Mouse (Mus musculus) left cerebral cortex, adult 11 months (tissue): Measurements from ENCODE around the gene Pip5k1a.
"Not testable (repeated sequence)": the region's sequence is repeated elsewhere in the genome, so short reads cannot be mapped to it uniquely, and the experiment has no call there.

Experiments used
- DNase-seq: peaks from one replicate; pipeline ENCODE4 v3.0.0; 2022; ENCODE audit warnings: low spot score

Gene Pip5k1a

GRCm38 (mm10) chr3:95042166-95042837 is 64.4 kb downstream of the Pip5k1a start, which contains the start of gene Psmd4:
Gene Psmd4, minus strand, starts transcription at chr3:95042614.
- peak; percentile 97 for DNase-seq

- DNase-seq, result no peak
Observed at GRCm38 (mm10) chr3:95041625-95042024, 65.1 kb downstream of the Pip5k1a start.

- DNase-seq, result no peak
Observed at GRCm38 (mm10) chr3:95029953-95030352, 76.8 kb downstream of the Pip5k1a start.

DNA sequence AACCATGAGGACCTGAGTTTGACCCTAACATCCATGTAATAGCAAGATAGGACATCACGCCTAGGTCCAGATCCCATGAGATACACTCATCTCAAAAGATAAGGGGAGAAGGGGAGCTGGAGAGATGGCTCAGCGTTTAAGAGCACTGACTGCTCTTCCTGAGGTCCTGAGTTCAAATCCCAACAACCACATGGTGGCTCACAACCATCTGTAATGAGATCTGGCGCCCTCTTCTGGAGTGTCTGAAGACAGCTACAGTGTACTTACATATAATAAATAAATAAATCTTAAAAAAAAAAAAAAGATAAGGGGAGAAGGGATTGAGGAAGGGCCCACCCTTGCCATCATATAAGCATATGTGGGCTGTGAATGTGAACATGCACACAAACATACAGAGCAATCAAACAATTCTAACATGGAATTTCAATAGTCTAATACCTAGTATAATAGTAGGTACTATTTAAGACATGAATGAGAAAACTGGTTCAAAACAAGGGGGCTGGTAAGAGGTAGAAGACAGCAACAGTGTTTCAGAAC is 77.4 kb downstream of the Pip5k1a start:
- not testable (repeated sequence) for DNase-seq

DNA sequence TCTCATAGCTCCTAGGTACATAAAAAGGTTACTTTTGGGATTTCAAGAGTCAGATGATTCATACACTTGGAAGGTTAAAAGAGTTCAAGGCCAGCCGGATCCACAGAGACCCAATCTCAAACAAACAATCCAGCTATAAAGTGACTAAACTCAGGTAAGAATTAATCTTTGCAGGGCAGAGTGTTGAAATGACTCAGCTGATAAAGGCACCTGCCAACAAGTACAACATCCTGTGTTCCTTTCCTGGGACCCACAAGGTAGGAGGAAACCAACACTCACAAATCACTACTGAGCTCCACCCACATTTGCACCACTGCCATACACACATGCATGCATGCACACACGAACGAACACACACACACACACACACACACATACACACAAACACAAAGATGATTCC is 78.1 kb downstream of the Pip5k1a start:
- DNase-seq, result no peak

DNA sequence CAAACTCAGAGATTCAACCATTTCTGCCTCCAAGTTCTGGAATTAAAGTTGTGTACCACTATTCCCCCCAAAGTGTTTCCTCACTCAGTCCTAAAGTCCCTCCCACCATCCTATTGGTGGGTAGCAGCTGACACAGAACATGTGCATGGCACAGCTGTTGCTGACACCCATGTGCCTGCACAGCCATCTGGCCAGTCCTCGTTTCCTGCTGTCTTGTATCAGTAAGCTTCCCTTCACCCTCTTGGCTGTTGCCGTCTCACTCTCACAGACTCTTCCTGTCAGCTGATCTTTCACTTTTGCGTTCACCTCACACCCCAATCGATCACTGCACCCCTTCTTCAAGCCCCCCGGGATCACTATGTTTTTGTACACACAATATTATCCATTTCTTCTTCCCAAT is 79.0 kb downstream of the Pip5k1a start:
- DNase-seq, result no peak

DNA sequence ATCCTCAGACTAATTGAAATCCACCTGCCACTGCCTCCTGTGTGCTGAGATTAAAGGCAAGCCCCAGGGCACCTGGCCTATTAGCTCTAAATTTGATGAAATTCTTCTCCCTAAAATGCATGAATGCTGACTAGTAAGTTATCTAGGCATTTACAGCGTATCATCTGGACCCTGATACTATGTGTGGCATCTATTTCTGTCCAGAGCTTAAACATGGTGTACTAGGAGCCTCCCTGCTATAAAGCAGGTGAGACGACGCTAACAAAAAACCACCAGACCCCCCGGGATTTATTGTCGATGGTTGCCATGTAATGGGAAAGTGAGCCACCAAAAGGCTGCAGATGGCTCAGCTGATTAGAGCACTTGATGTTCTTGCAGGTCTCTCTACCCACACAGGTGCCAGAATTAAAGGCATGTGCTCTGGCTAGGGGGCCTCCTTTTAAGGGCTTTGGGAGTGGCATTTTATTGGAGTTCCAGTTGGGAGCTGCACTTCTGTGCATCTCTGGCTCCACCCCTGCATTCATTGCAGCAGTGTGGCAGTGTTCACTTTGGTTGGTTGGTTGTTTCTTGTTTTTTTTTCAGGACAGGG is 79.6 kb downstream of the Pip5k1a start:
- no peak for DNase-seq

GRCm38 (mm10) chr3:95025202-95025601 is 81.5 kb downstream of the Pip5k1a start:
- DNase-seq, result no peak

GRCm38 (mm10) chr3:95024551-95024950 is 82.2 kb downstream of the Pip5k1a start:
- DNase-seq, result no peak

GRCm38 (mm10) chr3:95020956-95021355 is 85.8 kb downstream of the Pip5k1a start:
- not testable (repeated sequence) for DNase-seq

DNA sequence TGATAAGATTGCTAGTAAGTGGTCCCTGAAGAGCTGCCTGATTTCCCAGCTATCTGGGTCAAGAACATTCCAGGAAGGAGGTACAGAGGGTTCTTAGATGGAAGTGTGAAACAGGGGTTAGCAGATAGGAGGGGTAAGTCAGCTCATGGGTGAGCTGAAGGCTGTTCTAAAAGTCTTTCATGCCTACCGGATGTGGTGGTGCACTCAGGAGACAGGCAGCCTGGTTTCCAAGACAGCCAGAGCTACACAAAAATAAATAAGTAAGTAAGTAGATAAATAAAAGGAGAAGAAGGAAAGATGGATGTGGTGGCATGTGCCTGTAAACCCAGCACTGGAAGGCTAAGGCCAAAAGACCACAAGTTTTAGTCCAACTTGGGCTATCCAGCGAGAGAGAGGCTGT is 88.0 kb downstream of the Pip5k1a start:
- DNase-seq, result no peak

DNA sequence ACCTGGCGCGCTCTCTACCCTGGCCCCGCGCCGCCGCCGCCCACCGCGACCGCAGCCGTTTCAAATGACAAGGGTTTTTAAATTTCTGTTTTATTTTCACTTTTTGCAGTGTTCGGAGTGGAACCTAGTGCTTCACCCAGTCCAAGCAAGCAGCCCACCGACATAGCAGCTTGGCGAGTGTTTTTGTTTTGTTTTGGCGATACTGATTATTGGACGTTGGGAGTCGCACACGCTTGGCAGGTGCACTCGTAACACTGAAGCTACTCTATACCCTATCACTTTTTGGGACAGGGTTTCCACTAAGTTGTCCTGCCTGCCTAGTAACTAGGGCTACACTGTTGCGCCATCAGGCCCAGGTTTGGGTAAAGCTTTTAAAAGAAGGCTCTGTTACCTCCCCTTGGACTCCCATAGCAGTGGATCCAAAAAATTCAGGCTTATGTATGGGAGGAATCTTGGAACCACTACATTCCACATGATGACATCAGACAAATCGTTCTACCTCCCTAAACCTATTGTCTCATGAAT is 90.1 kb downstream of the Pip5k1a start:
- no peak for DNase-seq

DNA sequence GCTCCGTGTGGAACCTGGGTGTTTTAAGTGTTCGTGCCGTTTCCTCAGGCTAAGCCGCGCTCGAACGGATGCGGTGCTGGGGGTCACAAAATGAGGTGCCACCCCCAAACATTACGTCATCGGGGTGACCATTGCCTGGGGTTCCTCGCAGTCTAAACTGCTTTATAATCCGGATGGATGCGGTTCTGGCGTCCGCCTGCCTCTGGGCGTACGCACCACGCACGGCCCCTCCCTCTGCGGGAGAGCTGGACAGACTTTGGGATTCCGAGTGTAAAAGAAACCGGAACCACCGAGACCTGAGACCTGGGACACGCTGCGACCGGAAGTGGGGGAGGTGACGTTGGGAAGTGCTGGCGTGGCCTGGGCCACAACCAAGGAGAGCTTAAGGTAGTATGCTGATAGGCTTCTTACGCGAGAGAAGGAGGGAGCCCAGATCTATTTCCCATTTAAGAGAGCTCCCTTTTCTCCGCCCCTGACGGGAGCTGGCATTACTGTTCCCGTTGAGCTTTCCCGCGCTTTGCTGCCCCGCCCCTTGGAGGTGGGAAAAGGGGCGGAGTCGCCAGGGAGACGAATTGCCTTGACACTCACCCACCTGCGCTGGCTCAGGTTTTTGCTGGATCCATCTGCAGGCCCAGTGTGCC is 90.7 kb downstream of the Pip5k1a start:
- peak; percentile 92 for DNase-seq

DNA sequence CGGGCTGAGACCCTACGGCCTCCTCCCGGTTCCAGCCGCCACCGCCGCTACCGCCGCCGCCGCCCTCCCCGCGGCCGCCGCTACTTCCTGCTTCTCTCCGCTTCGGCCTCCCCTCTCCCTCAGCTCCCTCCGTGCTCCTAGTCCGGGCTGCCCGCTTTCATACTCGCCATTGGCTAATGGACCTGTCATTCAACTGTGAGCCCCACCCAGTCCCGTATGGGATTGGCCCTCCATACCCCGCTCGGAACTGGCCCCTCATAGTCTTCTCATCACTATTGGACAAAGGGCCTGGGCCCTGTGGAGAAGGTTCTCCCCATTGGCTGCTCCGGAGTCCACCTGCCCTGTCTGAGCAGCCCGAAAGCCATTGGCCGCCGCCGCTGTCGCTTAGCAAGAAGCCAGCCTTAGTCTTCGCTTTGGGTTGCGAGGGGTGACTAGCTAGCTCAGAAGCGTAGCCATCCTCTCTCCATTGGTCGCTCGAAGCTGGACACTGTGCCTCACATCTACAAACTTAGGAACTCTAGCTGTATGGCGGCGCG is 91.3 kb downstream of the Pip5k1a start, which contains the start of gene Zfp687:
Gene Zfp687, minus strand, starts transcription at position 112 of the 536 bp plus-strand sequence.
- peak; percentile 100 for DNase-seq

GRCm38 (mm10) chr3:95014428-95015151 is 92.1 kb downstream of the Pip5k1a start:
- no peak for DNase-seq

DNA sequence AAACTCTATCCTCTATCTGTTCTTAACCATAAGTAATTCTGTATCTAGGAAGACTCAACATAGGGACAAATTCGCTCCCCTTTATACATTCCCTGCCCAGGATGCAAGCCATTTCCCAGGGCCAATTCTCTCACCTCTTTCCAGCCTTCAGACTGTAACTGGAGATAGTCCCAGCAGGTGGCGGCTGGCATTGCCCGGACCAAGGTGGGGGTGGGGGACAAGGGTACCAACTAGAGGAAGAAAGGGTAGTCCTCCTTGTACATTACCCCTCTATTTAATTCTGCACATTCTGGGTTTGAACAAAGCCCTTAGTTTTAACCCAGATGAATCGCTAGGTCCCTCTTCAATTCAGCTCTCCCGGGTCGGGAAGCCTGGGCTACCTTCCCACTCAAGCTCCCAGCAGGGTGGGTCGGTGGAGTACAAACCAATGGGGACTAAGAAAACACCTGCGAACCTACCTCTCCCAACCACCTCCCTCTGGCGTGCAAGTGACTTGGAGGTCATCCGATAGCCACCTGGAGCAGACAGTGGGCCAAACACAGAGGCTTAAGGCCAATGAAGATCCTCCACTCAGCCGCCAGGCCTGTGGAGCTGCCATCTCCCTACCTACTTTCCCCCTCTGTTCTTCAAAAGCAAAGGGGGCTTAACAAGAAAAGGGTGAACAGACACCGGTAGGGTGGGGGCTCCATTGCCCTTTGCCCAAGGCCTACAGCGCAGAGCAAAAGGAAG is 92.9 kb downstream of the Pip5k1a start:
- DNase-seq, result no peak

DNA sequence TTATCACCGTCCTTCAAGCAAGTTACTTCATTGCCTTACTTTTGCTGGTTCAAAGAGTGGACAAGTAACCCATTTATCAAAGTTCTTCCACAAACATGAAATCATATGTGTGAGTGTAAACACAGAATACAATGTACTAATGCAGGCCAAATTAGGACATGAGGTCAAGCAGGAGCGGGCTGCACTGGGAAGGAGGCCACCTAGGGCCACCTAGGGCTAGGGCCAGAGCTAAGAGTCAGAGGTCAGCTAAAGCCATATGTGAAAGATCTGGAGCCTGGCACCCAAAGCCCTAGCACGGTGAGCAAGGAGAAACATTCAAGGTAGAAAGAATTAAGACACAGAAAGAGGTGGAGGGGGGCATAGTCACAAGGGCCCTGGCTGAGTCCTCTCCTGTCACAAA is 93.7 kb downstream of the Pip5k1a start:
- no peak for DNase-seq

GRCm38 (mm10) chr3:95010396-95010795 is 96.3 kb downstream of the Pip5k1a start:
- no peak for DNase-seq
